Mouse (Mus musculus) liver, adult (tissue): ENCODE data around the gene Inca1.

ENCODE experiments used
- GATA4 ChIP-seq: IDR thresholded peaks from 2 replicates; pipeline ENCODE4 v1.6.1; 2014; ENCODE audit warnings: mild to moderate bottlenecking, low read length; ENCODE audit not compliant: insufficient replicate concordance

Inca1 gene

GRCm38 (mm10) chr11:70652029-70652883, 47.7 kb downstream of the Inca1 start:
- TF ChIP-seq GATA4, result no peak

- no peak for TF ChIP-seq GATA4
These were observed 48.6 kb downstream of the Inca1 start for GRCm38 (mm10) chr11:70651391-70651790.

- no peak for TF ChIP-seq GATA4
These were observed 49.4 kb downstream of the Inca1 start for GRCm38 (mm10) chr11:70650322-70651175.

- TF ChIP-seq GATA4, result no peak
These were observed 50.7 kb downstream of the Inca1 start for GRCm38 (mm10) chr11:70649185-70649734.

- no peak for TF ChIP-seq GATA4
These were observed 51.4 kb downstream of the Inca1 start for GRCm38 (mm10) chr11:70648512-70648911.

GRCm38 (mm10) chr11:70647716-70648420, 52.1 kb downstream of the Inca1 start:
- no peak for TF ChIP-seq GATA4

- TF ChIP-seq GATA4, result peak; percentile 36; the same call in 1 of the 2 replicates
These were observed 53.0 kb downstream of the Inca1 start, which contains the start of the genes Rnf167 and Slc25a11 for GRCm38 (mm10) chr11:70646691-70647650. Gene Rnf167, plus strand, starts transcription at chr11:70647235. Gene Slc25a11, minus strand, starts transcription at chr11:70647479.

GRCm38 (mm10) chr11:70646259-70646555, 53.7 kb downstream of the Inca1 start:
- TF ChIP-seq GATA4, result no peak

GRCm38 (mm10) chr11:70645461-70646258, 54.3 kb downstream of the Inca1 start:
- no peak for TF ChIP-seq GATA4

- no peak for TF ChIP-seq GATA4
These were observed 55.3 kb downstream of the Inca1 start for GRCm38 (mm10) chr11:70644564-70645103.

GRCm38 (mm10) chr11:70643051-70643450, 56.9 kb downstream of the Inca1 start:
- TF ChIP-seq GATA4, result no peak

GRCm38 (mm10) chr11:70641241-70641640, 58.7 kb downstream of the Inca1 start:
- no peak for TF ChIP-seq GATA4

- no peak for TF ChIP-seq GATA4
These were observed 60.0 kb downstream of the Inca1 start for GRCm38 (mm10) chr11:70639976-70640375.
